Mouse (Mus musculus): ENCODE results near the gene Tpgs1. TPM values are rescaled to one million over a fixed set of nuclear protein-coding genes. Genes with fewer than 3 reads are reported as not detected.

Gene Tpgs1
- total and polyA plus RNA-seq, 3 experiments: 42.0 to 58.9 (median 42.8) TPM

- Histone ChIP-seq H3K79me2 (replicated peaks; ENCODE audit: control insufficient read depth, extremely low read depth, insufficient read depth, poor library complexity, severe bottlenecking) (no peaks in the 10 kb centered on the region), H3K27ac (ENCODE audit: insufficient read depth, low read depth) (no peak overlapping the region), H3K4me1 (ENCODE audit: control insufficient read depth in 1 of 2, insufficient read depth in 2 of 2) (peaks cover 0 to 12% of the 10 kb centered on the region in 2 experiments; a peak in 1 of 4 replicates), H3K4me2 (ENCODE audit: insufficient read depth, low read depth, poor library complexity, severe bottlenecking) (no peak overlapping the region), H3K9ac (ENCODE audit: insufficient read depth, low read depth) (no peak overlapping the region), H3K9me3 (replicated peaks; ENCODE audit: low read length) (peaks cover 6% of the 10 kb centered on the region), H3K4me3 (replicated peaks in 1 of 3; ENCODE audit: low read depth in 2 of 3, low read length in 2 of 3, poor library complexity in 1 of 3) (no peak overlapping the region), H3K27me3 (replicated peaks) (no peaks in the 10 kb centered on the region), H3K36me3 (replicated peaks in 1 of 2; ENCODE audit: control insufficient read depth in 1 of 2, insufficient read depth in 1 of 2, low read length in 1 of 2) (peaks cover 22 to 36% of the 10 kb centered on the region in 2 experiments)
- dilution Hi-C loops (cut with MboI; ENCODE audit: extremely low pct_ligation_motif_present, extremely low pct_unique_long_range_greater_than_20kb, low sequenced_read_pairs) (no loop called here), in situ Hi-C loops (cut with MboI; ENCODE audit: low pct_ligation_motif_present, low pct_unique_long_range_greater_than_20kb, low sequenced_read_pairs) (loop anchor here (5.0 kb wide), 3 partner anchors 40 to 120 kb away; no protein-coding TSS in a partner anchor)
- TF ChIP-seq ZKSCAN1 (IDR thresholded peaks at IDR 0.05; ENCODE audit: borderline replicate concordance, low read depth, low read length): no peak
- TF ChIP-seq RAD21 (IDR thresholded peaks at IDR 0.05; ENCODE audit: low read depth, low read length): no peak
- TF ChIP-seq CTCF (conservative IDR thresholded peaks at IDR 0.05 in 1 of 2, IDR thresholded peaks at IDR 0.05 in 1 of 2; ENCODE audit: low read depth in 2 of 2, low read length in 2 of 2): peak in 1 of 2 experiments; percentile 20; a peak in 2 of 4 replicates
- no peak for DNase-seq (ENCODE audit: extremely low read depth)
These were observed 22.9 kb downstream of the Tpgs1 start for GRCm38 (mm10) chr10:79691986-79692548.

- TF ChIP-seq ELF1 (IDR thresholded peaks at IDR 0.05; ENCODE audit: low read depth, low read length) (no peak), CHD1 (IDR thresholded peaks at IDR 0.05; ENCODE audit: low read depth, low read length) (no peak), USF1 (IDR thresholded peaks at IDR 0.05; ENCODE audit: low read depth, low read length) (no peak), TCF12 (IDR thresholded peaks at IDR 0.05; ENCODE audit: low read depth, low read length) (no peak), KAT2A (IDR thresholded peaks at IDR 0.05; ENCODE audit: insufficient replicate concordance, low read length) (no peak), IRF4 (IDR thresholded peaks at IDR 0.05; ENCODE audit: low read depth, low read length) (no peak), POLR2A (IDR thresholded peaks at IDR 0.05; ENCODE audit: low read depth, low read length) (no peak), ZMIZ1 (IDR thresholded peaks at IDR 0.05; ENCODE audit: low read depth, low read length) (no peak), EP300 (IDR thresholded peaks at IDR 0.05; ENCODE audit: low read length) (no peak), USF2 (conservative IDR thresholded peaks at IDR 0.05; ENCODE audit: low read depth, low read length) (no peak), JUND (conservative IDR thresholded peaks at IDR 0.05; ENCODE audit: low read depth, low read length) (no peak), UBTF (IDR thresholded peaks at IDR 0.05; ENCODE audit: low read depth, low read length) (no peak), CHD2 (IDR thresholded peaks at IDR 0.05; ENCODE audit: low read length) (no peak), MYC (IDR thresholded peaks at IDR 0.05; ENCODE audit: low read depth, low read length) (no peak), BHLHE40 (IDR thresholded peaks at IDR 0.05; ENCODE audit: low read depth, low read length) (no peak), HCFC1 (IDR thresholded peaks at IDR 0.05; ENCODE audit: low read depth, low read length) (no peak), PAX5 (IDR thresholded peaks at IDR 0.05; ENCODE audit: low read length) (no peak), SIN3A (IDR thresholded peaks at IDR 0.05; ENCODE audit: low read length) (no peak)
- peaks cover 6% of the 10 kb centered on the region for H3K9me3 ChIP-seq (replicated peaks; ENCODE audit: low read length)
- no peaks in the 10 kb centered on the region for H3K27me3 ChIP-seq (replicated peaks)
- H3K4me2 ChIP-seq (ENCODE audit: insufficient read depth, low read depth, poor library complexity, severe bottlenecking): no peak overlapping the region
- DNase-seq (ENCODE audit: extremely low read depth): no peak
- dilution Hi-C loops (cut with MboI; ENCODE audit: extremely low pct_ligation_motif_present, extremely low pct_unique_long_range_greater_than_20kb, low sequenced_read_pairs): no loop called here
- H3K79me2 ChIP-seq (replicated peaks; ENCODE audit: control insufficient read depth, extremely low read depth, insufficient read depth, poor library complexity, severe bottlenecking): no peaks in the 10 kb centered on the region
- H3K36me3 ChIP-seq (replicated peaks in 1 of 2; ENCODE audit: control insufficient read depth in 1 of 2, insufficient read depth in 1 of 2, low read length in 1 of 2): peaks cover 6 to 19% of the 10 kb centered on the region in 2 experiments
- in situ Hi-C loops (cut with MboI; ENCODE audit: low pct_ligation_motif_present, low pct_unique_long_range_greater_than_20kb, low sequenced_read_pairs): loop anchor here (5.0 kb wide), 3 partner anchors 39 to 119 kb away; no protein-coding TSS in a partner anchor
- H3K27ac ChIP-seq (ENCODE audit: insufficient read depth, low read depth): no peak overlapping the region
- no peak overlapping the region for H3K9ac ChIP-seq (ENCODE audit: insufficient read depth, low read depth)
- no peak overlapping the region for H3K4me3 ChIP-seq (replicated peaks in 1 of 3; ENCODE audit: low read depth in 2 of 3, low read length in 2 of 3, poor library complexity in 1 of 3)
- H3K4me1 ChIP-seq (ENCODE audit: control insufficient read depth in 1 of 2, insufficient read depth in 2 of 2): peaks cover 0 to 9% of the 10 kb centered on the region in 2 experiments; a peak in 1 of 4 replicates
These were observed 24.6 kb downstream of the Tpgs1 start for GRCm38 (mm10) chr10:79693580-79694378.
